In the genomic region with DNA sequence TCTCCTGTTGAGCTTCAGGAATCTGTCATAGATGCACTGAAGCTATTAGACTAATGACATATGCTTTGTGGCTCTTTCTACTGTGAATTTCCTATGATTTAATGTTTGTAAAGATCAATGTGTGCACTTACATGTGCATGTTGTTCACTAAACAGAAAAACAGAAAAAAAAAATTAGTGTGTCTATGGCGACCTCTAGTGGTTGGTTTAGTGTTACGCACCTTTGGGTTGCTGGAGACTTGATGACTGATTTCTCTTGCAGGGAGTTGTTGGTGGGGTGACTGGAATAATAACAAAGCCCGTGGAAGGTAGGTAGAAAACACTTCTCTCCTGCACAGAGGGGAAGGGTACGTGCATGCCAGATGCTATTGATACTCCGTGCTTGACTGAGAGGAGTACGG, we compare ENCODE assay signal across 8 mouse cellular contexts.
DNase-seq lines count a peak whose midpoint lies in the region; ATAC-seq and TF ChIP-seq lines count a peak whose summit lies in the region.

No protein-coding gene starts in this region.

- H3K9me3 ChIP-seq in limb, embryonic 11.5 days (ENCODE audit: control insufficient read depth, low read length) = no peaks in the 10 kb centered on the region
- no peaks in the 10 kb centered on the region for H3K9me3 ChIP-seq in limb, embryonic 10.5 days (replicated peaks)

- no peak for ATAC-seq in cerebellum, adult (ENCODE audit: insufficient number of reproducible peaks, low FRiP score, low TSS enrichment)
- no peak for ATAC-seq in limb, embryonic 11.5 days (ENCODE audit: insufficient number of reproducible peaks, low FRiP score, low TSS enrichment, low read depth)

- H3K9ac ChIP-seq in limb, embryonic 11.5 days (ENCODE audit: low read length) = no peak overlapping the region

- H3K4me1 ChIP-seq in limb, embryonic 11.5 days (ENCODE audit: control insufficient read depth, insufficient read depth, low read length) = no peaks in the 10 kb centered on the region
- no peaks in the 10 kb centered on the region for H3K4me1 ChIP-seq in limb, embryonic 10.5 days

- DNase-seq in cerebellum, postnatal 10 days = peak; percentile 28 to 69
- peak; percentile 51 for DNase-seq in limb, embryonic 11.5 days (ENCODE audit: low spot score)
- no peak for DNase-seq in limb, embryonic 10.5 days (ENCODE audit: low spot score)
- DNase-seq in brain, embryonic 14.5 days (ENCODE audit: low read depth) = peak; percentile 84
- peak; percentile 67 for DNase-seq in mesoderm, embryonic 11.5 days (ENCODE audit: low read depth, low spot score)
- no peak for DNase-seq in layer of hippocampus, adult 9-10 months (ENCODE audit: low spot score)
- no peak for DNase-seq in urinary bladder, postnatal 36 days (ENCODE audit: low spot score in 2 of 2)

- H3K4me3 ChIP-seq in limb, embryonic 11.5 days (ENCODE audit: low read depth, low read length) = no peak overlapping the region
- H3K4me3 ChIP-seq in limb, embryonic 10.5 days = no peak overlapping the region

- no peaks in the 10 kb centered on the region for H3K27me3 ChIP-seq in limb, embryonic 11.5 days (ENCODE audit: control insufficient read depth, insufficient read depth, low read length)
- H3K27me3 ChIP-seq in limb, embryonic 10.5 days (ENCODE audit: low read depth, poor library complexity, severe bottlenecking) = no peaks in the 10 kb centered on the region

- no peaks in the 10 kb centered on the region for H3K36me3 ChIP-seq in limb, embryonic 11.5 days (ENCODE audit: control insufficient read depth, insufficient read depth, low read length)
- peaks cover 12% of the 10 kb centered on the region for H3K36me3 ChIP-seq in limb, embryonic 10.5 days

- no peak overlapping the region for H3K27ac ChIP-seq in limb, embryonic 11.5 days (replicated peaks; ENCODE audit: low read depth, low read length)
- no peak overlapping the region for H3K27ac ChIP-seq in limb, embryonic 10.5 days

- 43% methylated on average over 6 of the region's 6 CpGs for WGBS in limb, embryonic 11.5 days
- WGBS in limb, embryonic 10.5 days = 42% methylated on average over 6 of the region's 6 CpGs

- no peak for TF ChIP-seq POLR2A in brain, embryonic 14.5 days (IDR thresholded peaks at IDR 0.05; ENCODE audit: borderline replicate concordance, extremely low read depth, insufficient read depth, insufficient read length, poor library complexity, severe bottlenecking)

- H3K4me2 ChIP-seq in limb, embryonic 11.5 days (ENCODE audit: low read depth, severe bottlenecking) = no peak overlapping the region

- peak; percentile 66; the same call in 1 of the 2 replicates for TF ChIP-seq CTCF in brain, embryonic 14.5 days (IDR thresholded peaks at IDR 0.05; ENCODE audit: borderline replicate concordance, extremely low read depth, insufficient read depth, insufficient read length)

Comparison
In these comparisons a context has a peak if more than half of its experiments do, and no peak if none do; other contexts are left out.
1. DNase-seq: peak in cerebellum, postnatal 10 days (2 of 2), limb, embryonic 11.5 days (single experiment), brain, embryonic 14.5 days (single experiment) and mesoderm, embryonic 11.5 days (single experiment); none in limb, embryonic 10.5 days (single experiment), layer of hippocampus, adult 9-10 months (single experiment) and urinary bladder, postnatal 36 days (0 of 2).